Mouse (Mus musculus) limb, embryonic 12.5 days (tissue): ENCODE data around the gene Tcf7l1. TPM values are rescaled to one million over a fixed set of nuclear protein-coding genes. Genes with fewer than 3 reads are reported as not detected.

ENCODE experiments used
- ATAC-seq: fragments of 200-750 bp; cut with Nextera tagmentation; 2 replicates; pipeline ENCODE4 v1.8.0; 2017; ENCODE audit warnings: low read depth, moderate TSS enrichment; ENCODE audit not compliant: insufficient number of reproducible peaks, insufficient read depth, low FRiP score, low TSS enrichment
- H3K27ac ChIP-seq: fragments of 300-500 bp; sonication (generic); 2 replicates; pipeline ENCODE4 v1.5.1; 2016; ENCODE audit warnings: mild to moderate bottlenecking, moderate library complexity
- H3K27me3 ChIP-seq: fragments of 300-500 bp; sonication (generic); 2 replicates; pipeline ENCODE4 v1.6.1; 2016; ENCODE audit warnings: mild to moderate bottlenecking, moderate library complexity
- H3K36me3 ChIP-seq: fragments of 300-500 bp; sonication (generic); 2 replicates; pipeline ENCODE4 v1.6.1; 2016; ENCODE audit warnings: mild to moderate bottlenecking, moderate library complexity
- H3K4me1 ChIP-seq: fragments of 300-500 bp; sonication (generic); replicated peaks from 2 replicates; pipeline ENCODE4 v1.6.1; 2016
- H3K4me2 ChIP-seq: fragments of 300-500 bp; sonication (generic); 2 replicates; pipeline ENCODE4 v1.6.1; 2016; ENCODE audit warnings: mild to moderate bottlenecking, moderate library complexity
- H3K4me3 ChIP-seq: fragments of 300-500 bp; sonication (generic); replicated peaks from 2 replicates; pipeline ENCODE4 v1.5.1; 2016; ENCODE audit warnings: mild to moderate bottlenecking
- H3K9ac ChIP-seq: fragments of 300-500 bp; sonication (generic); replicated peaks from 2 replicates; pipeline ENCODE4 v1.6.1; 2016; ENCODE audit warnings: mild to moderate bottlenecking, moderate library complexity
- H3K9me3 ChIP-seq: fragments of 300-500 bp; sonication (generic); 2 replicates; pipeline ENCODE4 v1.6.1; 2016; ENCODE audit warnings: mild to moderate bottlenecking, moderate library complexity
- WGBS: fragments of 180-500 bp; shearing (Covaris S2); methylation state at CpG from one replicate; pipeline ENCODE4 v1.1.7; 2016; 5-methylcytosine and 5-hydroxymethylcytosine counted together
- polyA plus RNA-seq: library from polyadenylated mRNA; unstranded; fragments of >200 nt; fragmentation: Nextera tagmentation; extraction: Ambion mirVana; gene quantifications from 2 replicates; pipeline ENCODE4 v1.2.1, GENCODE M21; 2016

The Tcf7l1 gene
- polyA plus RNA-seq, 1 experiment from 2014 or later, result 49.3 TPM

DNA sequence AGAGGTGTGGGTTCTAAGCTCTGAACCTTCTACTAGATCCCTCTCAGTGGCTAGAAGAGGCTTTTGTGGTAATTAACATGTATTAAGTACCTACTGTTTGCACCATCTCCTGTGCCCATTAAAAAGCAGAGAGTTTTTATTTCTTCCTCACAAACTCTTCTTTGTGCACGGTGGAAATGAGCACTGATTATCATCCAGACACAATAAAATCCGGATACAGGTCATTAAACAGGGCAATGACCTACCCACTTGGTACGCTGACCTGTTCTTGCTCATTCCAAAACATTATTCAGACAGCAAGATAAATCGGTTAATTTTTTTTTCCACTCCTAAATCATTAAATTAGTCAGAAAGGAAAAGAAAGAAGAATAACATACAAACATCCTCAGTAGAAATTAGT lies 106.8 kb downstream of the Tcf7l1 start:
- Histone ChIP-seq H3K9ac (no peak overlapping the region), H3K27ac (peak overlapping the region; percentile 59; the same call in 1 of the 2 replicates), H3K4me3 (no peak overlapping the region), H3K4me1 (peaks cover 90% of the 10 kb centered on the region), H3K4me2 (no peak overlapping the region), H3K27me3 (no peaks in the 10 kb centered on the region), H3K9me3 (no peaks in the 10 kb centered on the region), H3K36me3 (peaks cover 3% of the 10 kb centered on the region; the same call in 1 of the 2 replicates)
- no peak for ATAC-seq
- WGBS, result 32% methylated on average over 4 of the region's 4 CpGs

DNA sequence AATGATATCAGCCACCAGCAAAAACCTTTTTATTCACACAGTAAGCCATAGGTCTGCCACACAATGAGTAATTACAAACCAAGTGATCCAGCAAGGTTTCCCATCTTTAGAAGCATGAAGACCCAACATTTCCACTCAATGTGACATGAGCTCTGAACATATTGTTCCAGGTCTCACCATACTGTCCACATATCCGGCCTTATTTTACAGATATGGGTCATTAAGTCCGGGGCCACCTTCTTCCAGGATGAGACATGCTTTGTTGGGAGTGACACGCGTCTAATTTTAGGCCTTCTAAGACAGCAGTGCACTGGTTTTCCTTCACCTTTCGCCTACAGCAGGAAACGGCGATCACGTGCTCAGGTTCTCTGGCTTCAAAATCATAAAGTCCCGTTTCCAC lies 108.1 kb downstream of the Tcf7l1 start:
- H3K27ac ChIP-seq, result peak overlapping the region; percentile 59; the same call in 1 of the 2 replicates

DNA sequence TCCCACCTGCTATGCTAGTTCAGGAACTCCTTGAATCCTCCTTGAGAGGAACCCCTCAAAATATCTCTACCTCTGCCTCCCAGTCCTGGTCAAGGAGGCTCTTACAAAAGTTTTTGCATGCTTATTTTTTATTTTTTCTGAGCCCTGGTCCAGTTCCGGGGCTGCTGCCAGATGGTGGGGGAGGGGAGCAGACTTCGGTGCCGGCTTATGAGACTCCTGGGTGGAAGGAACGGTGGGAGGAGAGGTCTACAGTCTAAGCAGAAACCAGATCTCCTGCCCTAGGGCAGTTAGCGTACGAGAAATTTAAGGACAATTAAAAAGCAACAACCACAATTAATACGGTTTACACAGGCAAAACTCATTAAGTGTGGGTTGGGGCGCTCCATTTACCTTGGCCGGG lies 110.4 kb downstream of the Tcf7l1 start:
- H3K4me1 ChIP-seq, result peaks cover 81% of the 10 kb centered on the region
- H3K27me3 ChIP-seq, result no peaks in the 10 kb centered on the region
- H3K9me3 ChIP-seq, result no peaks in the 10 kb centered on the region
- WGBS, result 6% methylated on average over 9 of the region's 9 CpGs
- H3K4me2 ChIP-seq, result peak overlapping the region; percentile 56
- H3K27ac ChIP-seq, result peak overlapping the region; percentile 95
- H3K9ac ChIP-seq, result no peak overlapping the region
- no peak overlapping the region for H3K4me3 ChIP-seq
- ATAC-seq, result peak; percentile 34; the same call in 1 of the 2 replicates
- no peaks in the 10 kb centered on the region for H3K36me3 ChIP-seq

More for the DNA sequence above, 108.1 kb downstream of the Tcf7l1 start:
- no peak overlapping the region for H3K4me3 ChIP-seq
- peaks cover 91% of the 10 kb centered on the region for H3K4me1 ChIP-seq
- 76% methylated on average over 9 of the region's 9 CpGs for WGBS
- H3K27me3 ChIP-seq, result no peaks in the 10 kb centered on the region
- no peak overlapping the region for H3K9ac ChIP-seq
- peaks cover 3% of the 10 kb centered on the region; the same call in 1 of the 2 replicates for H3K36me3 ChIP-seq
- H3K4me2 ChIP-seq, result no peak overlapping the region
- no peaks in the 10 kb centered on the region for H3K9me3 ChIP-seq
- ATAC-seq, result no peak

DNA sequence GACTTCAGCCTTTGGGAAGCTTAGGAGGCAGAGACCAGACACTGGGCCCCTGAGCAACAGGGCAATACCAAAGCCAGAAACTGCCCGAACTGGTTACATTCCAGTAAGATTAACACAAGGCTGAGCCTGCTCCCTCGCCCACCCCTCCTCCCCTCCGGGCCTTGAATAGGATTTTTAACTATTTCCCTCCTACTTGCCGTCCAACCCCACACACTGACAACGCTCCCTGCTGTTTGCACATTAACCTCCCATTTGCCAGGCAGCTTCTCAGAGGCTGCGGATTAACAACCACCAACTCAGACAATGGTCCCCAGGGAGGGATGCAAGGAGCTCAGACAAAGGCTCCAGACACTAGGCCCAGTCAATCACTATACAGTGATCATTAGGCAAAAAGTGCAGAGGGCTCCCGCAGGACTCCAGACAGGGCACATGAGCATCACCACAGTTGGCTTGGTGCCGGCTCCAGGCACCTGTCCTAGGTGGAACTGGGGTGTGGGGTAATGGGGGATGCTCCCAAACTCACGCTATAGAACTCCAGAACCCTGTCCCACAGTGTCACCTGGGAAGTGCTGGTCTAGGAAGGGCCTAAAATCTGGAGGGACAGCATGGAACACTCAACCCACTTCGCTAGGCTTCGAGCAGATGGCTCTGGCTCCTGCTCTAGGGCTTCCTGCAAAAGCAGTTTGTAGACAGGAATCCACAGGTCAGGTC lies 111.4 kb downstream of the Tcf7l1 start:
- peak overlapping the region; percentile 38; the same call in 1 of the 2 replicates for H3K9ac ChIP-seq
- H3K36me3 ChIP-seq, result no peaks in the 10 kb centered on the region
- peak; percentile 32; the same call in 1 of the 2 replicates for ATAC-seq
- no peaks in the 10 kb centered on the region for H3K27me3 ChIP-seq
- H3K4me1 ChIP-seq, result peaks cover 80% of the 10 kb centered on the region
- H3K4me2 ChIP-seq, result peak overlapping the region; percentile 56
- peak overlapping the region; percentile 33 for H3K4me3 ChIP-seq
- peak overlapping the region; percentile 95 for H3K27ac ChIP-seq
- no peaks in the 10 kb centered on the region for H3K9me3 ChIP-seq
- 10% methylated on average over 11 of the region's 11 CpGs for WGBS

DNA sequence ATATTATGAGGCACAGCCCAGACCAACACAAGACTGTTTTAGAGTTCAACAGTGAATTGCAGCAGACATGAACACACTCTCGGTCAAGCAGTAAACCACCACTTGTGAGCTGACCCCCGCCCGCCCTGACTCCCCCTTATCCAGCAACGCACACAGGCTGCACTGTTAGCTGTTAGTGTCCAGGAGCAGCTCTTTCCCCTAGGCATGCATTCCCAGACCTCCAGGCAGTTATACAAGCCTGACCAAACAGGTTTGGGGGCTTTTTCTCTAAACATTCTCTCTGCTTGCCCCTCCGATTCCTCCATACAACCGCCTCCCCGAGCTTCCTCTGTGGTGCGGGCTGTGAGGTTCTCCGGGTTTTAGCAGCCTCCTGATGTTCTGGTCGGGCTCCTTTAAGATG lies 112.0 kb downstream of the Tcf7l1 start:
- H3K9ac ChIP-seq, result peak overlapping the region; percentile 38; the same call in 1 of the 2 replicates
- peak; percentile 32 for ATAC-seq

DNA sequence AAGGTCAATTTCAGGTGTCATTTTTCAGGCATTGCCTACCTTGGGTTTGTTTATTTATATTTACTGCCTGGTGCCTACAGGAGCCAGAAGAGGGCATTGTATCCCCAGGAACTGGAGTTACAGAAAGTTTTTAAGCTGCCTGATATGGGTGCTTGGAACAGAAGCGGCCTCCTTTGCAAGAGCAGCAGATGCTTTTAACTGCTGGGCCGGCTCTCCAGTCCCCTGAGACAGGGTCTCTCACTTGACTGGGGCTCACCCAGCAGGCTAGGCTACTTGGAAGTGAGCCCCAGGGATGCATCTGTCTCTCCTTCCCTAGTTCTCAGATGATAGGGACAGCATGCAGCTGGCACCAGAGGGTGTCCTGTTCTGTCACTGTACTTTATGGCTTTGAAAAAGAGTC lies 112.7 kb downstream of the Tcf7l1 start:
- Histone ChIP-seq H3K9ac (no peak overlapping the region), H3K9me3 (no peaks in the 10 kb centered on the region), H3K36me3 (no peaks in the 10 kb centered on the region), H3K27ac (peak overlapping the region; percentile 95), H3K4me2 (peak overlapping the region; percentile 56), H3K4me3 (peak overlapping the region; percentile 33; the same call in 1 of the 2 replicates), H3K4me1 (peaks cover 74% of the 10 kb centered on the region), H3K27me3 (no peaks in the 10 kb centered on the region)
- WGBS, result 38% methylated on average over 2 of the region's 2 CpGs
- ATAC-seq, result no peak

More for the DNA sequence above, 112.0 kb downstream of the Tcf7l1 start:
- Histone ChIP-seq H3K4me2 (peak overlapping the region; percentile 56), H3K27ac (peak overlapping the region; percentile 95), H3K9me3 (no peaks in the 10 kb centered on the region), H3K36me3 (no peaks in the 10 kb centered on the region), H3K4me1 (peaks cover 80% of the 10 kb centered on the region), H3K27me3 (no peaks in the 10 kb centered on the region), H3K4me3 (peak overlapping the region; percentile 33)
- 5% methylated on average over 10 of the region's 10 CpGs for WGBS

DNA sequence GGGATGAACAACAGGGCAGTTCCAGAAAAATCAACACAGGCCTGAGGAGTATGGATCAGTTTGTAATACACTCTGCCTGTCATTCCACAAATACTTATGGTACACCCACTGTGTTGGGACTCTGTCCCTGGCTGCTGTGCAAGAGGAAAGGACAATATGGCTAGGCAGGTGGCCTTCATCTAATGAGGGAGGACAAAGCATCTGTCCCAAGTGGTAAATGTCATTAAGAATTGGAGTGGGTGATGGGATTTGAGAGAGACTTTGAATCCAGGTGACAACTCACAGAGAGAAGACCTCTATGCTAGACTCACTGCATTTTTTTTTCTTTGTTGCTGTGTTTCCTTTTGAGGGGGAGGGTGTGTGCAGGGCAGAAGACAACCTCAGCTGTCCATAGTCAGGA lies 115.3 kb downstream of the Tcf7l1 start:
- peak overlapping the region; percentile 68 for H3K27ac ChIP-seq
- H3K36me3 ChIP-seq, result no peaks in the 10 kb centered on the region
- peaks cover 54% of the 10 kb centered on the region for H3K4me1 ChIP-seq
- no peak overlapping the region for H3K9ac ChIP-seq
- H3K9me3 ChIP-seq, result no peaks in the 10 kb centered on the region
- H3K4me2 ChIP-seq, result no peak overlapping the region
- H3K4me3 ChIP-seq, result no peak overlapping the region
- H3K27me3 ChIP-seq, result no peaks in the 10 kb centered on the region
- ATAC-seq, result no peak

DNA sequence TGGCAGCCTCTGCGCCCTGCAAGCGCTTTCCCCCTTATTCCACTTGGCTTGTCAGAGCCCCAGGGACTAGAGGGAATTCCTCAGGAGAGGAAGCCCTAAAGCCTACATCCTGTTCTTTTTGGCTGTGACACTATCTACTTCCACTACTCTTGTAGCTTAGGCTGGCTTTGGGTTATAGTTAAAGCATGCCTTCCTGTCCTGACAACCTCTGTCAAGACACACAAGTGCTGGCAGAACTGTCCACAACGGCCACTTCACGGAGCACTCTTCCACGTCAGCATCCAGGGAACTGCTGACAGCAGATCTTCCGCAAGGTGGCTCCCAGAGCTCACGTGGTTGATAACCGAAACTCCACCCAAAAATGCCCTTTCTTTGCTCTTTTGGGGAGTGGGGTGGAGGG lies 117.9 kb downstream of the Tcf7l1 start:
- H3K4me1 ChIP-seq, result peaks cover 49% of the 10 kb centered on the region
- WGBS, result 84% methylated on average over 8 of the region's 8 CpGs
- H3K36me3 ChIP-seq, result no peaks in the 10 kb centered on the region

DNA sequence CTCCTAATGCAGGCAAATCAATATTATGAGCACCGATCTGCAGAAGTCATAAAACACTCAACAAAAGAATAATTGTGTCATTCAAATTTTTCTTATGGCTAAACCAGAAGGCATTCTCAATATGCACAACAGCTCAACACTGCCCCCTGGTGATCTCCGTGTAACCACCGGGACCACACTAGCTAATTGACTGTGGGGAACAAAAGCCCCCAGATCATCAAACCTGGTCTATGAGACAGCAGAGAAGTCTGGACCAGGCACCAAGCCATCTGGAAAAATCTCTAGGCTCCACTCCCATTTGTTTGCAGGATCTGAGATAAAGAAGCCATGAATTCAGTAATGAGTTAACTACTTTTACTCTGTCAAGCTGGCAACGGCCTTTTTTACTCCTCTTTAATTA lies 122.0 kb downstream of the Tcf7l1 start:
- Histone ChIP-seq H3K27ac (no peak overlapping the region), H3K4me2 (no peak overlapping the region), H3K4me3 (no peak overlapping the region), H3K9ac (no peak overlapping the region), H3K27me3 (no peaks in the 10 kb centered on the region), H3K9me3 (no peaks in the 10 kb centered on the region), H3K4me1 (peaks cover 55% of the 10 kb centered on the region), H3K36me3 (no peaks in the 10 kb centered on the region)
- no peak for ATAC-seq
- WGBS, result 53% methylated on average over 4 of the region's 4 CpGs

More for the DNA sequence above, 117.9 kb downstream of the Tcf7l1 start:
- Histone ChIP-seq H3K9ac (no peak overlapping the region), H3K27me3 (no peaks in the 10 kb centered on the region), H3K9me3 (no peaks in the 10 kb centered on the region), H3K4me3 (no peak overlapping the region), H3K27ac (no peak overlapping the region), H3K4me2 (no peak overlapping the region)
- no peak for ATAC-seq

DNA sequence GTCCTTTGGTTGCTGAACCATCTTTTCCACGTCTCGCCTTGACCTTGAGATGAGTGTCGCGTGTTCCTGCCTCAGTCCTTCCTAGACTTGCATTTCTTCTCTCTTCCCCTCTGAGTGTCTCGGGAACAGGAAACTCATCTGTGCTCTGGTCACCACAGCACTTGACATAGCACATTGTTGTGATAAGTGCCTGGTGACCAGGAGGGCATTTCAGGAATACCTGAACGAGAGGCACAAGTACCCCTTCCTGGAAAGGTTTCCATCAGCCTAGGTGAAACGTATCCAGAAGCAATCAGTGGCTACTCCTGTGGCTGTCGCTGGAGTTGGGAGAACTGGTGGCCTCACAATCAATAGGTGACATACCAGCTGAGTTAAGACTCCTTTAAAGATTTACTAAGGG lies 124.8 kb downstream of the Tcf7l1 start:
- no peak for ATAC-seq
- Histone ChIP-seq H3K27ac (no peak overlapping the region), H3K4me2 (no peak overlapping the region), H3K27me3 (no peaks in the 10 kb centered on the region), H3K36me3 (no peaks in the 10 kb centered on the region), H3K4me1 (peaks cover 71% of the 10 kb centered on the region), H3K4me3 (no peak overlapping the region), H3K9me3 (no peaks in the 10 kb centered on the region), H3K9ac (no peak overlapping the region)
- 73% methylated on average over 8 of the region's 8 CpGs for WGBS

DNA sequence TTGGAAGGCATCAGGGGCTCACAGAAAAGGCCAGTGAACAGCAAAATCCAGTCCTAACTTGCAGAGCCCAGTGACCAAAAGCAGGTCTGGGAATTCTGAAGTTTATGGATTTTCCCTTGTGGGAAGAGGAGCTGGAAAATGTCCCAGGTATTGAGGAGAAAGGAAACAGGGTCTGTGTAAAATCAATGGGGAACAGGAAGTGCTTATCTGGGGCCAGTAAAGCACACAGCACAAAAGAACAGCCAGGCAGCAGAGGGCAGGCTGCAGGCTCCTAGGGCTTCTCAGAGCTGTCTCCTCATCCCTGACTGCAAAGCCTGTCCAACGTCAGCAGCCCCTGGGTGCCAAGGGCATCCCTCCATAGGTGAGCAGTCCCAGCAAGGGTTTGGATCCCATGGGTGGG lies 126.1 kb downstream of the Tcf7l1 start:
- WGBS, result 24% methylated on average over 1 of the region's 1 CpGs
- H3K4me3 ChIP-seq, result no peak overlapping the region
- H3K27ac ChIP-seq, result peak overlapping the region; percentile 76
- no peak overlapping the region for H3K4me2 ChIP-seq
- H3K9me3 ChIP-seq, result no peaks in the 10 kb centered on the region
- ATAC-seq, result no peak
- H3K27me3 ChIP-seq, result no peaks in the 10 kb centered on the region
- peaks cover 64% of the 10 kb centered on the region for H3K4me1 ChIP-seq
- H3K9ac ChIP-seq, result no peak overlapping the region
- no peaks in the 10 kb centered on the region for H3K36me3 ChIP-seq

DNA sequence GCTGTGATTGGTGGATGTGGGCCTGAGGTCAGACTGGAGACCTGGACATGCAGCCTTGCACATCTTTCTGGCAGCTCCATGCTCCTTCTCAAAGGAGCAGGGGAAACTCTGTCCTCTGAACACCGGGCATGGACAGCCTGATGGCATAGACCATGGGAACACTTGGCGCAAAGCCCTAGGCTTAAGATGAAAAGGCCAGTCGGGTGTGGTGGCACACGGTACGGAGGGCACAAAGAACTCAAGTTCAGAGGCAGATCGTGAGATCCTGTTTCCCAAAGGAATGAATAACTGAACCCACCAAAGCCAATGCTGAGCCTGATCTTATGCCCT lies 128.7 kb downstream of the Tcf7l1 start:
- H3K4me1 ChIP-seq, result peaks cover 69% of the 10 kb centered on the region
- 83% methylated on average over 6 of the region's 6 CpGs for WGBS

More for the DNA sequence above, 128.7 kb downstream of the Tcf7l1 start:
- Histone ChIP-seq H3K9ac (no peak overlapping the region), H3K9me3 (no peaks in the 10 kb centered on the region), H3K4me2 (no peak overlapping the region), H3K27ac (peak overlapping the region; percentile 36; the same call in 1 of the 2 replicates), H3K36me3 (no peaks in the 10 kb centered on the region; the same call in 1 of the 2 replicates), H3K27me3 (no peaks in the 10 kb centered on the region), H3K4me3 (no peak overlapping the region)
- ATAC-seq, result no peak
